Mouse (Mus musculus) lung, postnatal 10 days (tissue): ENCODE data around the gene Adam15.

Source experiments
- DNase-seq: peaks from one replicate; pipeline ENCODE4 v3.0.0; 2021

Gene Adam15

DNA sequence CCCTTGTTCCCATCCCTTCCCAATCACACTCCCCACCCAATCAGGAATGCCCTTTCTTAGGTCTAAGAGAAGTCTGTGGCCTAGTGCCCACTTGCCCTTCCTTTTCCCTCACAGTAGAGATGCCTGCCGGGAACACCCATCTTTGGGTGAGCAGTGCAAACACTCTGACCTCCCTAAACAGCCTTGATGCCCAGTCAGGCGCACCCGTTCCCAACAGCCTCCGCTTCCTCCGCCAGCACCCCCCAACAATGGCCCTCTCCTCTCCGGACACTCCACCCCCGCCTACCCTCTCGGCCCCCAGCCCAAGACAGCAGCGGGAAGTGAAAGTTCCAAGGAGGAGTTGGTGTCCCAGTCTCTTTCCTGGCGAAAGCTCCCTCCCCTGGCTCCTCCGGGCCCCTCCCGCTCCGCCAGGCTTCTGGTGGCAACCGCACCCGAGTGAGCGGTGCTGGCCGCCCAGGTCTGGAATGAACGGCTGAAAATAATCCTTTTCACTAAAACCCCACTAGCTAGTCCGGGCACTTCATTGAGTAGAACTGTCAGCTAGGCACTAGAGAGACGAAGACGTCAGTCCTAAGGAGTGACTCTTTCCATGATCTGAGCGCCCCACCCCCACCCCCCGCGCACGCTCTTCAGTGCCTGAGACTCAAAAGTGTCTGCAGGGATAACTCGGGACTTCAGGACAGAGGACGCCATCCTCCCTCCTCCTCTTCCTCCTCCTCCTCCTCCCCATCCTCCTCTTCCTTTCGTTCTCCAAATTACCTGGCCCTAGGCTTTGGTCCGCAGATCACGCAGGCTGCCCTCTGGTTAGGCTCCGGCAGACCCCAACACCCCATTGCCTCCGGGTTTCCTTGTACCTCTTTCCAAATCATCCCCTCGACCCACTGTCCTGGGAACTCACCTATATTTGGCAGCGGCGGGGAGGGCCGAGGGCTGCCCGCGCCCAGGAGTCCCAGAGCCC is 606 bp downstream of the Adam15 start:
- peak; percentile 87 for DNase-seq

DNA sequence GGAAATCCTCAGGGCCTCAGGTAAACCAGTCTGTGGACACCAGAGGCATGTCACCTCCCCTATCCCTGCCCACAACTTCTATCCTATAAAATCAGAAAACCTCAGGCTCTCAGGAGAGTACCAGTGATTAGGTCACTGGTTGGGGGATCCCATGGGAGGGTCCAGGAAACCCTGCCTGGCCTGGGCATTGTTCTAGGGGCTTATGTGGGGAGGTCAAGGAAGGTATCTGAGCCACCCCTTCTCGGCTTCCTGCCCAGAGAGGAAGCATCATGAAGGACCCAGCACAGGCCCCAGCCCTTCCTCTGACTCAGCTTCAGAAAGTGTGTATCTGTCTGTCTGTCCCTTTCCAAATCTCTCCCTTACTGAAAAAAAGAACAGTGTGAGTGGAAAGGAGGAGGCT is 1.9 kb downstream of the Adam15 start:
- peak; percentile 59 for DNase-seq

DNA sequence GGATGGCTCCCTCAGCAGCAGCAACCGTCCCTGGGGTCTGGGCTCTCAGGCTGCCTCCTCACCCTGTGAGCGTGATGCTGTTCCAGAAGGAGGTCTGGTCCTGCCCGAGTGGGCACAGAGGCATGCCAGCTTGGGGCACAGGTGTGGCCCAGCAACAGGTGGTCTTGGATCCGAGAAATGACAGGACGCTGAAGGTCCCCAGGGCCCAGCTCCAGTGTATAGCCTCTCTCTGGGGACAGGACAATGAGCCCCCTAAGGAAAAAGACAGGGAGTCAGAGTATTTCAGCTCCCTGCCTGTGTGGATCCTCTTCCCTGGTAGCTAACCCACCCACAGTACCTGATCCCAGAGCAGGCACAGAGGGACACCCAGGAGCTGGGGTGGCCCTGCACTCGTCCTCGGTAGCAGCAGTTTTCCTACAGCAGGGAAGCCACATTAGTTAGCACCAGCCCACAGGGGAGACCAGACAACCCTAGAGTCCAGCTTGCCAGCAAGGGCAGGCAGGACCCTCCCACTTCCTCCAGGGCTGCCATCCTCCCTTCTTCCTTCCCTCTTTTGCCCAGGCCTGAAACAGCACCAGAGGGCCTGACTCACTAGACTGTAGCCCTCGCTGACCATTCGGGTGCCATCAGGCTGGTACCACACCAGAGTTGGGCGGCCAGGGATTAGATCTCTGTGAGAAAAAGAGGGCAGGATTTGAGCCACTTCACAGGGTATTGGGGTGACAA is 2.8 kb downstream of the Adam15 start:
- DNase-seq = no peak

DNA sequence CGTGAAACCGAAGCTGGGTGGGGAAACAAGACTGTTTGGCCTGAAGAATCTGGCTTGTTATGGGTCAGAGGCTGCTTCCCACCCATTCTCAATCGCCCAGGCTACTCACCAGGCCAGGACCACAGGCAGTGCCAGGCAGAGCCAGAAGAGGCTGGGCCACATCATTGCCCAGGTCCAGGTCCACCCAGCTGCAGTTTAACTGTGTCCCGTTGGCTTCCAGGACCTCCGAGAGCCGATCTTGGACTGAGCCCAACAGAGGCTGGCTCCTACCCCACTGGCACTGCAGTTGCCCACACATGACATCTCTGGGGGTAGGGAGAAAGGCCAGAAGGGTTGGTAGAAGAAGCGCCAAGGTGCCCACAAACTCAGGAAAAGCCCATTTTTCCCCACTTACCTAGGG is 6.5 kb downstream of the Adam15 start:
- no peak for DNase-seq

DNA sequence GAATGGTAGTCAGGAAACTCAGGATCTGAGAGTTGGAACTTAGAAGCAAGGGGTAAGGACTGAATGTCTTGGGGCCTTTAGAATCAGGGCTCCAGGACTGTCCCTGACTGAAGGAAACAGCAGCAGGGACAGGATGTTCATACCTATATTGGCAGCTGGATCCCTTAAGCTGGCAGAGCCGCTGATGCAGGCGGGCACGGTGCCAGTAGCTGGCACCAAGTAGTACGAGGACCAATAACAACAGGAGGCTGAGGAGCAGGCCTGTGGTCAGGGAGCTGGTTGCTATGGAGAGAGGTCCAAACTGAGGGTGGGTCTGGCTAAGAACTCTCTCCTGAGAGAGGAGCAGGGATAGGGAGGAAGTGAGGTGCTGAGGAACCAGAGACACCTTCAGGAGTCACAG is 8.0 kb downstream of the Adam15 start:
- no peak for DNase-seq

DNA sequence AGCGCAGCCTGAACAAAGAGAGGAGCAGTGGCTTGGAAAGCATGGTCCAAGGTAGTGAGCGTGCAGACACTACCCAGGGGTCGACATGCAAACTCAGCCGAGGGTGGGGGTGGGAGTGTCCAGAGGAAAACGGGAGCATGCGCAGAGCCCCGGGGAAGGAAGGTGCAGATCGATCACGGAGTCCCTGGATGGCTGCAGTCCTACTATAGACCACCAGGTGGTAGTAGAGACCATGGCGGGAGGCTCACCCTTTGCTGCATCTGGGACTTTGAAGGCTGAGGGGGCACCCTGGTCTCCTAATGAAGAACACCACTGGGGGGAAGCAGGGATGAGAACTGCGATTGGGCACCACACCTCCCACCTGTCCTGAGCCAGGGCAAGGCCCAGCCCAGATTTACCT is 9.3 kb downstream of the Adam15 start:
- peak; percentile 85 for DNase-seq

DNA sequence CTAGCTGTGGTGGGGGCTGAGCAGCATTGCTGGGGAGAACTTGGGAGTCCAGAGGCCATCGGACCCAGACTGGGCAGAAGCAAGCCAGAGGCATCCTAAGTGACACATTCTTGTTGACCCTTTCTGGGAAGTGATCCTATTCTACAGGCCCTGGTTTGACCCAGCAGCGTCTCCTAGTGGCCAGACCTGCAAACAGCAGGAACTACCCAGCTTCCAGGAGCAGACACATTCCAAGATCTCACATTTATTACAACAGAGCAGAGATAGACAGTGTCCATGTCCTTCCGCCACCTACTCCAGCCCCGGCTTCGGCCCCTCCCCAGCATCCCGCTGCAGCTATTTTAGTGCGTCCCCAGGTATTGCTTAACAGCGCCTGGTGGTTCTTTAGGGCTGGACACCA is 10.4 kb downstream of the Adam15 start:
- DNase-seq = peak; percentile 87

DNA sequence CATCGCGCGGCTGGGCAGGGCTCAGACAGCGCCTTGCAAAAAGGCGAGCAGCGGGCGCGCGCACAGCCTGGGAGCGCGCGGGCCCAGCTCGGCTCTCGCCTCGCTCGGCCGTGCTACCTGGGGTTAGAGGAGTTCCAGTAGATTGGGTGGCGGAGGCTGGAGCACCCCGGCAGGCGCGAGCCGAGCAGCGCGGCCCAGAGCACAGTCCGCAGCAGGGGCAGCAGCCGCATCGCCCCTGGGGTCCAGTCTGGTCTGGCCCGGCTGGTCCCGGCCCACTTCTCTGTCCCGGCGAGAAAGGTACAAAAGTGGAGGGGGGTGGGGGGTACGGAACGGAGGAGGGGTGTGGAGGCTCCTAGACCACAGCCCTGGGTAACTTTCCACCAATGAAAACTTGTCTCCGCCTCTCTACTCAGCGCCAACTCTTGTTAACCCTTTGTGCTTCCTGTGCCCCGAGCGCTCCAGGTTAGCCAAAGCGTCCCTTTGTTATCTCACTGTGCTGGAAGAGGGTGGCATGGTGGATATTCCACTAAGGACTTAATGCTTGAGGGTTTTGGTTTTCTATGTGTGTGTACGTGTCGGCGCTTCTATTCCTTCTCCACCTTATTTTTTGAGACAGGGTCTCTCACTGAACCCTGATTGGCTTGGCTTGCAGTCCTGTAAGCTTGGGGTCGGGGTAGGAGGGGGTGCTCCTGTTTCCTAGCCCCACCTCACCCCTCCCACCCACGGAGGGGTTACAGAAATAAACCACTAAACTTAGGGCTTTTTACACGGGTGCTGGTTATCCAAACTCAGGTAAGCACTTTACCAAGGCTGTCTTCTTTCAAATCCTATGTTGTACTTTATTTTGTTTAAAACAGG is 11.8 kb downstream of the Adam15 start, which contains the start of gene Efna4:
Gene Efna4, minus strand, starts transcription at position 308 of the 858 bp plus-strand sequence.
- DNase-seq = peak; percentile 78

DNA sequence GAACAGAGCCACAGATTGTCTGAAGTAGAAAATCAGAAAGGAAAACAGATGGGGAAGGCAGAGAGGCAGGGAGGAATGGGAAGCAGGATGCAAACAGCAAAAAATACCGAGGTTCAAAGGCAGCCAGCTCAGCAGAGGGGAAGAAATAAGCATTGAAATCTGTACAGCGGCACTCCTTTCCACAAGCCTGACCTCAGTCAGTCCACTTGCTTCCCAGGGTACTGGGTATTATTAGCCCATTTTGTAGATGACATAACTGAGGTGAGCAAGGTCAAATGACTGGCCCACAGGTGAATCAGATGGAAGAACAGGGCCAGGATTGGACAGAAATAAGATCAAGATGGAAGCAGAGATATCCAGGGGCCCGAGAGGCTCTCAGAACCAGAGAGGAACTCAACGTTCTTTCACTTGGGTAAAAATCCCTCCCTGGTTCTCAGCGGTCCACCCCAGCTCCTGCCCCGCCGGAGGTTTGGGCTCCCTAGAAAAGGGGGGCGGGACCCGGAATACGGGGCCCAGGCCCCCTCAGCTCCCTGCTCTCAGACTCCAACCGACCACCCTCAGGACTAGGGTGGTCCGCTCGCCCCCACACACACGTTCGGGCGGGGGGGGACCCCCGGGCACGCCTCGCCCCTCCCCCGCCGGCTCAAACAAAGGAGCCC is 12.6 kb downstream of the Adam15 start:
- no peak for DNase-seq

DNA sequence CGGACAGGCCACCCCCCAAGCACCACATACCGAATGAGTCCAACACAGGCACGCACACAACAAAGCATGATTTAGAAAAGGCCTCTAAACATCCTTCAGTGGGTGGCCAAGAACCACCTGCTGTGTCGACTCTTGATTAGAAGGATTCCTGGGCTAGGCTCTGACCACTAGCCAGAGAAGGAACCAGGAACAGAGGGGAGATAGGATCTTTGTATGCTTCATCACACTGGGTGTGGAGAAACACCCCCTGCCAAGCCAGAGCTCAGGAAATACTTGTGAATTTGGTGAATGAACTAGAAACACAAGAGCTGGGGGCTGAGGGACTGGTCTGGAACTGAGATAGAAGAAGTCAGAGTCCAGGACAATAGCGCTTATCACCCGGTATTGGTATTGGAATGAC is 13.3 kb downstream of the Adam15 start:
- no peak for DNase-seq

DNA sequence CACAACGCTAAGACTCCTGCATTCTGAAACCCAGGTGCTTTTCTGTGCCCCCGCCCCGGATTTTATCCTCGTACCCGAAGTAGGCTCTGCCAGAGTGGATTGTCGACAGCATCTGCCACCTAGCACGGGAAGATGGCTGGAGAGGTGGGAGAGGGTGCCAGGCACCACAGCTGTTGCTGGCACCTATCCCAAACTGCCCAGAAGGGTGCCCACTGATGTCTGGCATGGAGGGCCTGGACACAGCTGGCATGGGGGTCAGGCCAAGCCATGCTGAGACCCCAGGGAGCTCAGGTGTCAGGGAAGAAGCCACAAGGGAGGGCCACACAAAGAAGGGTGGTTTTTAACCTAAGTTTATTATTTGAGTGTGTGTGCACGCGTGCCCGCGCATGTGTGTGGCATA is 16.7 kb downstream of the Adam15 start:
- no peak for DNase-seq

DNA sequence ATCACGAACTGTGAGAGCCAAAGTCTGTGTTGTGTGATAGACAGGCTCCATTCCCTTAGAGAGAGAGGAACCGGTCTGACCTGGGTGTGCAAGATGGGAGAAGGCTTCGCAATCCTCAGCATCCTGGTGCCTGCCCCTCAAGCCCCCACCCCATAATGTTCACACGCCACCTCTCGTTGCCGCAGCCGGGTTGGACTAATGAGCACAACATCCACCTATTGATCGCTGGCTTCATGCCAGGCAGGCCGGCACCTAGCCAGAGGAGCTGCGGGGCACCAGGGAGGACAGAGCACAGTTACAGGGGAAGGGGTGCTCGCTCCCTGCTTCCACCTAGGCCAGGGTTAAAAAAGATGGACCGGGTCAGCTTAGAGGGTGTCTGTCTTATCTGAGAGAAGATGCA is 17.3 kb downstream of the Adam15 start:
- no peak for DNase-seq

DNA sequence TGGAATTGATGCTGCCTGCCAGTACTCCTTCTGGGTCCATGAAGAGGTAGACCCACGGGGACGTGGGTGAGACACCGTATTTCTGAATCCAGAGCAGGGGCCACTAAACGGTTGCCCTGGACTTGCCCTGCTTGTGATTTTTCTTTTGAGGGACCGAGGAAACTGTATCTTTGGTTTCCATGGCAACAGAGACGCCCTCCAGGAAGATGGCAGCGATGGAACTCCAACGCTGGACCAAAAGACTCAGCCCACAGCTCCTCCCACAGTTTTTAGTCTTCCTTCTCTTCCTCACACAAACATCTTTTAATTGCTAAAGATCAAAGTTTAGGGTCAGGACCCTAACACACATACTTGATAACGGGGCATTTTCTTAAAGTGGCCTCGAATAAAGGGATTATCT is 17.8 kb downstream of the Adam15 start:
- no peak for DNase-seq

DNA sequence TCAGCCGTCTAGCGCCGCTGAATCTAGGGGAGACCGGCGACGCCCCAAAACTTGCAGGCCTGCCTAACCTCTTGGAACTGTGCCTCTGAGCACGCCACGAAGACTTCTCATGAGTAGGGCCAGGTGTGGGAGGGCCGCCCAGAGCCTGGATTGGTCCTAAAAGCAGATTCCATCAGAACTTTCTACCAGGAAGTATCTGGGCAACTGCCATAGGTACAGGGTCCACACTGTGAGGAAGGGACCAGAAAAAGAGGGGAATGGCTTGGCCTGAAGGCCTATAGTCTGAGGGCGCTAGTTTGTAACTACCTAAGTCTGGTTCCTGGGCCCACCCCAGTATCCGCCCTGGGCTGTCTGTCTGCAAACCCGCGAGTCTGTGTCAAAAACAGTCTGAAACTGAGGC is 18.2 kb downstream of the Adam15 start:
- DNase-seq = no peak

DNA sequence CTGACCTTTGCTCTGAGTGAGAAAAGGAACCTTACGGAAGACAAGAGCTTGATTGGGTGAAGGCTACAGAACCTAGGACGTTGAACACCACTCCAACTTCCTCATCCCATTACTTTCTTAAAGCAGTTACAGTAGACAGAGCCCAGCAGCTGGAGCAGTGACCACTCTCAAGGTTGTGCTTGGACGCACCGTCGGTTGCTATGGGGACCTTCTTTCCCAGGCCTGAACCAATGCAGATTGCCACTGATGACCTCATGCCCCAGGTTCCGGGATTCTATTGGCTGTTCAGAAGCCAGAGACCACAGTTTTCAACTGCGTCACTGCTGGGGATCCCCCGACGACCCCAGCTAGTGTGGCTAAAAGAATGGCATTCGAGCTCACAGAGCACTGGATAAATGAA is 18.8 kb downstream of the Adam15 start:
- DNase-seq = no peak

DNA sequence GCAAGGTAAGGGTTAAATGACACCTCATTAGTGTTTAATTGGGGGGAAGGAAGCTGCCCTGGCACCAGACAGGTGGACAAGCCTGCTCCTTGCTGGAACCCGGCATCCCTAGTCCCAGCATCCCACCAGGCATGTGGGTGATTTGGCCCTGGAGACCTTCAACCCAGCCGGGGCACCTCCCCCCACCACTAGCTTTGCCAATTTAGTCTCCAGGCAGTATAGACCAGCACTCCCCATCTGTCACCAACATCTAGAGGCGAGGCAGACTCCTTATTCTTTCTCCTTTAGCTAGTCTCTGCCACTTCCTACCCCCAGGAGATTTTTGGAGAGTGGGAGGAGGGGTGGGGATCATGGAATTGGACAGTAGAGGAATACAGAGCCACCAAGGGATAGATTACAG is 19.4 kb downstream of the Adam15 start:
- no peak for DNase-seq

DNA sequence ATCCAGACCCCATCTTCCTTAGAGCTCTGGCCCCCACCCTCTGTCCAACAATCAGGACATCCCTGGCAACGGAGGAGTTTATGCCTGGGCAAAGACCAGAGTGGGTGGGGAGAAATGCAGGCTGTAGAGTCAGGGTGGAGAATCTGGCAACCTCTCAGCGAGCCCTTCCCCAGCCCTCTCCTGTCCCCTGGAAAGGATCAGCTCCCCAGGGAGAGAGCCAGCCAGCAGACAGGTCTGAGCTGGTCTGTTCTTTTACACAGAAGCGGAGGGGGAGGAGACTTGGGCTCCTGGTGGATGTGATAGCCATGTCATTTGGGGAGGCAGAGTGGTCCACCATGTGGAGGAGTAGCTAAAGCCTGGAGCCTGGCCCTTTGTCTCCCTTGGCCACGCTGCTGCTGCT is 21.2 kb downstream of the Adam15 start:
- DNase-seq = no peak

DNA sequence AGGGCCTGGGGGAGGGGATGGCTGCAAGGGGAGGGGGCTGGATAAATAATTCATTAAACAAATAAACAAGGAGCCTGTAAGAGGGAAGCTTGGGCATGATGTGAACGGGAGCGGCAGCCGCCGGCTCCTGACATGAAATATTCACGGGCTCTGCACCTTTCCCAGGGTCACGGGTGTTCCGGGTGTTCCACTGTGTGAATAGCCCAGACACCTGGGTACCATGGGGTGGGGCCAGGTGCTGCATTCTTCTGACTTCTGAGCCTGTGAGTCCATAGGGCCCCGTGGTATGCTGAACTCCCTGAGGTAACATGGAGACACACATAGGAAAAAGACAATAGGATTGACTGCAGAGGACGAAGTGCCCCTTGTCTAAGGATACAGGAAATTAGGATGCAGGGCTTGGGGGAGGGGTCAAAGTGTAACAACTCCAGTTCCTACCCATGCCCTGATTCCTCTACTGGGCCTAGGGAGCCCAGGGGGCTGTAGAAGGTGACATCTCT is 22.4 kb downstream of the Adam15 start:
- no peak for DNase-seq

DNA sequence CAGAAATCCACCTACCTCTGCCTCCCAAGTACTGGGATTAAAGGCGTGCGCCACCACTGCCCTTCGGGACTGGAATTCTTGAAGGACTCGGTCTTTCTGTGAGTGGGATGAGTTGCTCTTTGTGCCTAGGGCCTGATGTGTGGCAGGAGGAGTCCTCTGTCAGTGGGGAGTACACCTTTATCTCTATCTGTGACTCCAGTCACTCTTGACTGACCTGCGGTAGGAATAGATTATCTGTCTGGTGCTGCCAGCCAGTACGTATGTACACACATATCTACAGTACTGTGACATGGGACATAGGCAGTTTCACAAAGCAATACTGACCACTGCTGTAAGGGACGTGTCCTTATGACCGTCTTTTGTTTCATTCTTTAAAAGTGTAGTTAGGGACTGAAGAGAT is 23.9 kb downstream of the Adam15 start:
- no peak for DNase-seq

DNA sequence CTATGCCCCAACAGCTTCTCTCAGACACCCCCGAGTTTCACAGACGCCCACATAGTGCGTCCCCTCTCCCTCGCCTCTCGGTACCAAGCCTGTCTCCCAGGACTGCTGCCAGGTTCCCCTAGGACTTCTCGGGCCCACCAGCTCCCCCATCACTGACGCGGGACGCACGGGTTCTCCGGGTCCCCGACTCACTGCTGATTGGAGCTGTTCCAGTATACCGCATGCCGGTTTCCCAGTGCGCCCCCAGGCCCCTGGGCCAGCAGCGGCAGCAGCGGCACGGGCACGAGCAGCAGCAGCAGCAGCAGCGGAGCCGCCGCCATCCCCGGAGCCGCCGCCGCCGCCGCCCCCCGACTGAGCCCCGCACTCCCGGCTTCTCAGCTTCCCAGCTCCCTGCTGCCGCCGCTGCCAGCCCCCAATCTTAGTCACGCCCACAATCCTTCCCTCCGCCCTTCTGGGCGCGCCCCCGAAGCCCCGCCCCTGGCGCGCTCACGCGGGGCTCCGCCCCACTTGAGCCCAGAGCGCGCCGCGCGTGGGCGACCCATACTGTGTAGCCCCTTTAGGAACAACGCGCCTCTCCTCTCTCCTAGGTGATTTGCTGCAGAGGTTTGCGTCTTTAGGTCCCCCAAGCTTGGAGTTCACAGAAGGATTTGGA is 27.2 kb downstream of the Adam15 start, which contains the start of gene Efna3:
Gene Efna3, minus strand, starts transcription at position 452 of the 652 bp plus-strand sequence.
- peak; percentile 71 for DNase-seq

DNA sequence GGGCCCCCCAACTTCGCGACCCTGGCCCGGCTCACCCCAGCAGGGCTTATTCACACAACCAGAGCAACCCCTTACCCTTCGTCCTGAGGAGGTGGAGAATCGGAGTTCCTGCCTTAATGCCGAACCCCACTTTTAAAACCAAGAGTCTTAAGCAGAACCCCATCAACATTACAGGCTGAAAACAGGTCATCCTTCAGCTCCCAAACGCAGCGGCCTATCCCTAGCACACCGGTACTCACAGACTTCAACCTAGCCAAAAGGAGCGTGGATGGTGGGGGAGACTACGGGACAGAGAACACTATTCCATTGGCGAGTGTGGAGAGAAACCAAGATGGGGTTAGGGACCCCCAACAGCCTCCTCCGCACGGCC is 27.7 kb downstream of the Adam15 start:
- DNase-seq = no peak
